Mouse (Mus musculus) neural tube, embryonic 14.5 days (tissue): ENCODE data around the gene Cacng3. TPM values are rescaled to one million over a fixed set of nuclear protein-coding genes. Genes with fewer than 3 reads are reported as not detected.

Source experiments
- ATAC-seq: fragments of 200-750 bp; cut with Nextera tagmentation; 2 replicates; pipeline ENCODE4 v1.8.0; 2017; ENCODE audit warnings: low read depth, mild to moderate bottlenecking, moderate TSS enrichment, moderate library complexity
- H3K27ac ChIP-seq: fragments of 300-500 bp; sonication (generic); 2 replicates; pipeline ENCODE4 v1.5.1; 2014; ENCODE audit warnings: low read depth, mild to moderate bottlenecking, control low read depth, low read length, moderate library complexity, mixed read lengths
- H3K27me3 ChIP-seq: fragments of 300-500 bp; sonication (generic); 2 replicates; pipeline ENCODE4 v1.6.1; 2014; ENCODE audit warnings: low read length; ENCODE audit not compliant: control insufficient read depth, insufficient read depth
- H3K36me3 ChIP-seq: fragments of 300-500 bp; sonication (generic); 2 replicates; pipeline ENCODE4 v1.6.1; 2014; ENCODE audit warnings: low read length, mixed read lengths; ENCODE audit not compliant: control insufficient read depth, insufficient read depth
- H3K4me1 ChIP-seq: fragments of 300-500 bp; sonication (generic); 2 replicates; pipeline ENCODE4 v1.6.1; 2014; ENCODE audit warnings: low read length; ENCODE audit not compliant: control insufficient read depth, insufficient read depth
- H3K4me2 ChIP-seq: fragments of 300-500 bp; sonication (generic); 2 replicates; pipeline ENCODE4 v1.6.1; 2014; ENCODE audit warnings: mild to moderate bottlenecking, low read depth, low read length, control low read depth
- H3K4me3 ChIP-seq: fragments of 300-500 bp; sonication (generic); 2 replicates; pipeline ENCODE4 v1.5.1; 2014; ENCODE audit warnings: low read depth, low read length, control low read depth, mixed read lengths
- H3K9ac ChIP-seq: fragments of 300-500 bp; sonication (generic); replicated peaks from 2 replicates; pipeline ENCODE4 v1.6.1; 2014; ENCODE audit warnings: low read depth, mild to moderate bottlenecking, control low read depth, low read length, mixed read lengths
- H3K9me3 ChIP-seq: fragments of 300-500 bp; sonication (generic); 2 replicates; pipeline ENCODE4 v1.6.1; 2016; ENCODE audit warnings: low read length; ENCODE audit not compliant: control insufficient read depth
- WGBS: fragments of 180-500 bp; shearing (Covaris S2); extraction: QIAGEN DNeasy Blood & Tissue Kit; methylation state at CpG from one replicate; pipeline ENCODE4 v1.1.7; 2014; 5-methylcytosine and 5-hydroxymethylcytosine counted together
- polyA plus RNA-seq: library from polyadenylated mRNA; unstranded; fragments of >200 nt; fragmentation: Nextera tagmentation; extraction: Ambion mirVana; gene quantifications from 2 replicates; pipeline ENCODE4 v1.2.1, GENCODE M21; 2014

Gene Cacng3
- polyA plus RNA-seq, 1 experiment from 2014 or later, result 35.7 TPM

GRCm38 (mm10) chr7:122793655-122794346 is 123.5 kb downstream of the Cacng3 start:
- Histone ChIP-seq H3K9me3 (no peaks in the 10 kb centered on the region), H3K9ac (no peak overlapping the region), H3K4me1 (no peaks in the 10 kb centered on the region), H3K27me3 (no peaks in the 10 kb centered on the region), H3K27ac (no peak overlapping the region), H3K36me3 (no peaks in the 10 kb centered on the region), H3K4me3 (no peak overlapping the region), H3K4me2 (no peak overlapping the region)
- ATAC-seq, result no peak
- 24% methylated on average over 6 of the region's 6 CpGs for WGBS

- Histone ChIP-seq H3K27ac (no peak overlapping the region), H3K36me3 (no peaks in the 10 kb centered on the region), H3K9me3 (no peaks in the 10 kb centered on the region), H3K4me1 (no peaks in the 10 kb centered on the region), H3K27me3 (no peaks in the 10 kb centered on the region), H3K4me3 (no peak overlapping the region), H3K9ac (no peak overlapping the region), H3K4me2 (no peak overlapping the region)
- 95% methylated on average over 6 of the region's 6 CpGs for WGBS
- no peak for ATAC-seq
Measured at GRCm38 (mm10) chr7:122795140-122795539, 124.8 kb downstream of the Cacng3 start.

DNA sequence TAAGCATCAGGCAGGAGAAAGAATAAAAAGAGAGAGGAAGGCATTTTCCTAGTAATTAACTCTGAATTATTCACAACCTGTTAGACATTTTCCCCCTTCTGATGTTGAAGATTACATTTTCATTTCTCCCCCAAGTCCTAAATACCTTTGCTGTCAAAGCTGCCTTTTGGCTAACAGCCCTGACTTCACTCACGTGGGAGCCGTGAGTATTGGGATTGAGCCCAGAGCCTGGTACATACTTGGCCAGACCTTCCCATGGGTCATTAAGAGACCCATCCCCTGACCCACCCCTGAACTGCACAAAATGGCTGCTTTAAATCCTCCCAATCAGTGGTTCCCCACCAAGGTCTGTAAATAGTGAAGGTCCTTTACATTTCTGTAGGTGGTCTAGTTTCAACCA is 130.5 kb downstream of the Cacng3 start:
- no peak overlapping the region for H3K27ac ChIP-seq
- no peaks in the 10 kb centered on the region for H3K9me3 ChIP-seq
- H3K27me3 ChIP-seq, result no peaks in the 10 kb centered on the region
- H3K36me3 ChIP-seq, result no peaks in the 10 kb centered on the region
- 68% methylated on average over 2 of the region's 2 CpGs for WGBS
- H3K4me3 ChIP-seq, result no peak overlapping the region
- no peaks in the 10 kb centered on the region for H3K4me1 ChIP-seq
- no peak for ATAC-seq
- H3K9ac ChIP-seq, result no peak overlapping the region
- H3K4me2 ChIP-seq, result no peak overlapping the region

- Histone ChIP-seq H3K4me1 (no peaks in the 10 kb centered on the region), H3K9ac (no peak overlapping the region), H3K36me3 (no peaks in the 10 kb centered on the region), H3K4me2 (no peak overlapping the region), H3K9me3 (no peaks in the 10 kb centered on the region), H3K27ac (no peak overlapping the region), H3K4me3 (no peak overlapping the region), H3K27me3 (no peaks in the 10 kb centered on the region)
- WGBS, result 70% methylated on average over 9 of the region's 9 CpGs
- ATAC-seq, result no peak
Measured at GRCm38 (mm10) chr7:122803839-122804496, 133.7 kb downstream of the Cacng3 start.

GRCm38 (mm10) chr7:122806531-122806930 is 136.2 kb downstream of the Cacng3 start:
- Histone ChIP-seq H3K9ac (no peak overlapping the region), H3K4me2 (no peak overlapping the region), H3K36me3 (no peaks in the 10 kb centered on the region), H3K27me3 (no peaks in the 10 kb centered on the region), H3K27ac (no peak overlapping the region), H3K4me3 (no peak overlapping the region), H3K4me1 (no peaks in the 10 kb centered on the region), H3K9me3 (no peaks in the 10 kb centered on the region)
- 62% methylated on average over 4 of the region's 5 CpGs for WGBS
- no peak for ATAC-seq

GRCm38 (mm10) chr7:122813724-122814123 is 143.4 kb downstream of the Cacng3 start:
- 67% methylated on average over 1 of the region's 1 CpGs for WGBS
- Histone ChIP-seq H3K27ac (no peak overlapping the region), H3K27me3 (no peaks in the 10 kb centered on the region), H3K9me3 (no peaks in the 10 kb centered on the region), H3K9ac (no peak overlapping the region), H3K4me2 (no peak overlapping the region), H3K4me3 (no peak overlapping the region), H3K36me3 (no peaks in the 10 kb centered on the region), H3K4me1 (no peaks in the 10 kb centered on the region)
- no peak for ATAC-seq

DNA sequence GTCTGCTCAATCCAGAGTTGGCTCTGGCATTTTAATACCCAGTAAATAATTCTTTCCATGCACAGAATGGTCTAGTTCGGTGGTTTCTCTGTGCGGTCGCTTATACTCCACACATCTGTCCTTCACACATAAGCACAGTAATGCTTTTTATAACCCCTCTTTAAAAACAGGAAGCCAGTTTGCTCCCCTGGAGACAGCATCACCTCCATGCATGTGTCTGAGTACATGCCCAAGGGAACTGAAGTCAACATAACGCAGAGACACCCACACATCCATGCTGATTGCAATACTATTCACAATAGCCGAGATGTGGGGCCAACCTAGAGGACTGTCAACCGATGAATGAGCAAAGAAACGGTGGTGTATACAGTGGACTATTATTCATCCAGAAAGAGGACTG is 147.3 kb downstream of the Cacng3 start:
- Histone ChIP-seq H3K4me3 (no peak overlapping the region), H3K9me3 (no peaks in the 10 kb centered on the region), H3K27ac (no peak overlapping the region), H3K36me3 (no peaks in the 10 kb centered on the region), H3K27me3 (no peaks in the 10 kb centered on the region), H3K9ac (no peak overlapping the region), H3K4me1 (no peaks in the 10 kb centered on the region), H3K4me2 (no peak overlapping the region)
- 87% methylated on average over 7 of the region's 7 CpGs for WGBS
- ATAC-seq, result no peak
